Mouse (Mus musculus) adrenal gland, postnatal 36 days (tissue): ENCODE measurements around the gene Gmnn. TPM values are rescaled to one million over a fixed set of nuclear protein-coding genes. Genes with fewer than 3 reads are reported as not detected.
A peak's percentile ranks its signal among the peaks of the same experiment; 100 is the strongest.
"Not testable (repeated sequence)": the region's sequence is repeated elsewhere in the genome, so short reads cannot be mapped to it uniquely, and the experiment has no call there.

Experiments
- DNase-seq, 2 experiments: peaks; one replicate each; pipeline ENCODE4 v3.0.0; 2021; ENCODE audit warnings: mixed read lengths in 1 of 2
- long read RNA-seq, 2 experiments: library from polyadenylated mRNA; stranded (forward); transcript quantifications; one replicate each; pipeline ENCODE4 v2.0.0; 2021; ENCODE audit warnings: borderline sequencing depth in 2 of 2
- total RNA-seq, 2 experiments: library from RNA; stranded (reverse); gene quantifications; 2 replicates each; pipeline ENCODE4 v1.2.3; 2021

Gmnn gene
- total RNA-seq: 10 to 100 TPM; 10.7 to 12.2 TPM
- long read RNA-seq, experiment 1, transcript Gmnn-202 (7 exons, 963 nt): major isoform, 14 of 20 reads
- long read RNA-seq, experiment 1, partial matches to known transcripts: 0 of 20 reads
- long read RNA-seq, experiment 1, other reads (novel, unspliced or antisense): 5 of 20 reads
- long read RNA-seq, experiment 2, transcript Gmnn-202 (7 exons, 963 nt): major isoform, 9 of 10 reads
- long read RNA-seq, experiment 2, partial matches to known transcripts: 0 of 10 reads
- long read RNA-seq, experiment 2, other reads (novel, unspliced or antisense): 0 of 10 reads

- DNase-seq: peak; percentile 91 to 95
These were observed at the start of gene Gmnn for GRCm38 (mm10) chr13:24761403-24762227. Gene Gmnn, minus strand, starts transcription at chr13:24761923.

- DNase-seq: peak; percentile 56 to 61
These were observed 44.4 kb upstream of the Gmnn start for GRCm38 (mm10) chr13:24806079-24806478.

GRCm38 (mm10) chr13:24803196-24803595 is 41.5 kb upstream of the Gmnn start:
- no peak for DNase-seq

- peak; percentile 44 to 50 for DNase-seq
These were observed 40.5 kb upstream of the Gmnn start for GRCm38 (mm10) chr13:24802131-24802691.

- DNase-seq: peak; percentile 51 to 67
These were observed 39.7 kb upstream of the Gmnn start, which contains the start of gene BC005537 for GRCm38 (mm10) chr13:24801308-24801921. Gene BC005537, plus strand, starts transcription at chr13:24801657.

GRCm38 (mm10) chr13:24800674-24801307 is 39.1 kb upstream of the Gmnn start:
- DNase-seq: peak; percentile 98

- peak; percentile 82 to 85 for DNase-seq
These were observed 38.4 kb upstream of the Gmnn start for GRCm38 (mm10) chr13:24799925-24800673.

GRCm38 (mm10) chr13:24799378-24799777 is 37.7 kb upstream of the Gmnn start:
- no peak for DNase-seq

GRCm38 (mm10) chr13:24798686-24799085 is 37.0 kb upstream of the Gmnn start:
- DNase-seq: no peak

GRCm38 (mm10) chr13:24792411-24793045 is 30.8 kb upstream of the Gmnn start:
- peak; percentile 32 to 57 for DNase-seq

- DNase-seq: peak; percentile 43 to 57
These were observed 29.6 kb upstream of the Gmnn start for GRCm38 (mm10) chr13:24791349-24791748.

- DNase-seq: no peak
These were observed 25.8 kb upstream of the Gmnn start for GRCm38 (mm10) chr13:24787477-24787876.

GRCm38 (mm10) chr13:24786014-24786490 is 24.3 kb upstream of the Gmnn start:
- peak; percentile 16 to 37 for DNase-seq

GRCm38 (mm10) chr13:24781916-24782315 is 20.2 kb upstream of the Gmnn start:
- DNase-seq: peak; percentile 74 to 79

GRCm38 (mm10) chr13:24778706-24779380 is 17.1 kb upstream of the Gmnn start:
- peak; percentile 29 to 43 for DNase-seq

- no peak for DNase-seq
These were observed 16.3 kb upstream of the Gmnn start for GRCm38 (mm10) chr13:24778026-24778425.

GRCm38 (mm10) chr13:24776146-24776844 is 14.6 kb upstream of the Gmnn start:
- DNase-seq: peak; percentile 46 to 64

- DNase-seq: not testable (repeated sequence)
These were observed 9.8 kb upstream of the Gmnn start for GRCm38 (mm10) chr13:24771482-24771881.

GRCm38 (mm10) chr13:24767809-24768208 is 6.1 kb upstream of the Gmnn start:
- DNase-seq: not testable (repeated sequence)
